Mouse (Mus musculus): ENCODE results near the gene Hmx3. TPM values are rescaled to one million over a fixed set of nuclear protein-coding genes. Genes with fewer than 3 reads are reported as not detected.
A peak's percentile ranks its signal among the peaks of the same experiment; 100 is the strongest.

The Hmx3 gene
- total RNA-seq, 2 experiments from 2014 or later = not detected

- DNase-seq (ENCODE audit: low spot score in 2 of 2) = no peak
- Histone ChIP-seq H3K4me3 (no peak overlapping the region), H3K27ac (no peak overlapping the region)
- TF ChIP-seq CTCF (conservative IDR thresholded peaks at IDR 0.05) = no peak
Observed at GRCm38 (mm10) chr7:131551471-131551870, 8.8 kb downstream of the Hmx3 start.

- DNase-seq (ENCODE audit: low spot score in 2 of 2) = no peak
- Histone ChIP-seq H3K4me3 (no peak overlapping the region), H3K27ac (no peak overlapping the region)
- no peak for TF ChIP-seq CTCF (conservative IDR thresholded peaks at IDR 0.05)
Observed at GRCm38 (mm10) chr7:131551931-131552741, 9.5 kb downstream of the Hmx3 start.

- no peak for TF ChIP-seq CTCF (conservative IDR thresholded peaks at IDR 0.05)
- Histone ChIP-seq H3K4me3 (no peak overlapping the region), H3K27ac (no peak overlapping the region)
- DNase-seq (ENCODE audit: low spot score in 2 of 2) = no peak
Observed at GRCm38 (mm10) chr7:131552781-131553180, 10.1 kb downstream of the Hmx3 start.

GRCm38 (mm10) chr7:131553771-131554175 lies 11.1 kb downstream of the Hmx3 start:
- Histone ChIP-seq H3K27ac (no peak overlapping the region), H3K4me3 (no peak overlapping the region)
- no peak for DNase-seq (ENCODE audit: low spot score in 2 of 2)
- no peak for TF ChIP-seq CTCF (conservative IDR thresholded peaks at IDR 0.05)

- DNase-seq (ENCODE audit: low spot score in 2 of 2) = no peak
- no peak overlapping the region for H3K27ac ChIP-seq
- no peak for TF ChIP-seq CTCF (conservative IDR thresholded peaks at IDR 0.05)
- H3K4me3 ChIP-seq = no peak overlapping the region; the same call in 1 of the 2 replicates
Observed at GRCm38 (mm10) chr7:131554341-131555180, 11.9 kb downstream of the Hmx3 start.

- peak; percentile 26 for TF ChIP-seq CTCF (conservative IDR thresholded peaks at IDR 0.05)
- no peak for DNase-seq (ENCODE audit: low spot score in 2 of 2)
- H3K4me3 ChIP-seq = peak overlapping the region; percentile 13; the same call in 1 of the 2 replicates
- H3K27ac ChIP-seq = no peak overlapping the region
Observed at GRCm38 (mm10) chr7:131555301-131556081, 12.8 kb downstream of the Hmx3 start.

GRCm38 (mm10) chr7:131556116-131556515 lies 13.4 kb downstream of the Hmx3 start:
- Histone ChIP-seq H3K4me3 (no peak overlapping the region), H3K27ac (no peak overlapping the region)
- no peak for TF ChIP-seq CTCF (conservative IDR thresholded peaks at IDR 0.05)
- DNase-seq (ENCODE audit: low spot score in 2 of 2) = no peak

GRCm38 (mm10) chr7:131556541-131557271 lies 14.0 kb downstream of the Hmx3 start:
- no peak overlapping the region for H3K4me3 ChIP-seq
- no peak overlapping the region for H3K27ac ChIP-seq
- TF ChIP-seq CTCF (conservative IDR thresholded peaks at IDR 0.05) = no peak
- no peak for DNase-seq (ENCODE audit: low spot score in 2 of 2)

- DNase-seq (ENCODE audit: low spot score in 2 of 2) = no peak
- TF ChIP-seq CTCF (conservative IDR thresholded peaks at IDR 0.05) = no peak
- no peak overlapping the region for H3K27ac ChIP-seq
- H3K4me3 ChIP-seq = no peak overlapping the region
Observed at GRCm38 (mm10) chr7:131557751-131558150, 15.1 kb downstream of the Hmx3 start.

GRCm38 (mm10) chr7:131559986-131560696 lies 17.5 kb downstream of the Hmx3 start, which contains the start of gene Bub3:
Gene Bub3, plus strand, starts transcription at chr7:131560222.
- Histone ChIP-seq H3K27ac (peak within 1 kb of the TSS; percentile 98), H3K4me3 (peak within 1 kb of the TSS; percentile 88)
- no peak for TF ChIP-seq CTCF (conservative IDR thresholded peaks at IDR 0.05)
- DNase-seq (ENCODE audit: low spot score in 2 of 2) = peak; percentile 88 to 95

GRCm38 (mm10) chr7:131560697-131561042 lies 18.0 kb downstream of the Hmx3 start:
- Histone ChIP-seq H3K27ac (peak overlapping the region; percentile 98), H3K4me3 (peak overlapping the region; percentile 88)
- DNase-seq (ENCODE audit: low spot score in 2 of 2) = no peak
- TF ChIP-seq CTCF (conservative IDR thresholded peaks at IDR 0.05) = no peak

Data from layer of hippocampus, adult 2 months (tissue).